Mouse (Mus musculus) small intestine, adult 2 months (tissue): Measurements from ENCODE around the gene BC024978. TPM values are rescaled to one million over a fixed set of nuclear protein-coding genes. Genes with fewer than 3 reads are reported as not detected.
A peak's percentile ranks its signal among the peaks of the same experiment; 100 is the strongest.

Experiments used
- H3K27ac ChIP-seq: fragments of 200-500 bp; 2 replicates; pipeline ENCODE4 v1.5.1; 2012; ENCODE audit warnings: low read depth, low read length, control low read depth, inconsistent platforms; ENCODE audit not compliant: insufficient read depth
- H3K27me3 ChIP-seq: fragments of 200-500 bp; 2 replicates; pipeline ENCODE4 v1.6.1; 2012; ENCODE audit warnings: mild to moderate bottlenecking, moderate library complexity, low read length, inconsistent platforms; ENCODE audit not compliant: control insufficient read depth, insufficient read depth
- H3K36me3 ChIP-seq: fragments of 200-500 bp; 2 replicates; pipeline ENCODE4 v1.6.1; 2012; ENCODE audit warnings: mild to moderate bottlenecking, low read length, control low read depth, inconsistent platforms; ENCODE audit not compliant: control insufficient read depth, insufficient read depth
- H3K4me1 ChIP-seq: fragments of 200-500 bp; 2 replicates; pipeline ENCODE4 v1.6.1; 2012; ENCODE audit warnings: low read length, inconsistent platforms, mixed read lengths; ENCODE audit not compliant: control insufficient read depth, insufficient read depth, insufficient read length
- H3K4me3 ChIP-seq: fragments of 200-500 bp; 2 replicates; pipeline ENCODE4 v1.5.1; 2012; ENCODE audit warnings: low read depth, mild to moderate bottlenecking, control low read depth, inconsistent platforms, low read length, moderate library complexity
- CTCF ChIP-seq: fragments of 200-500 bp; IDR thresholded peaks from 2 replicates; pipeline ENCODE4 v1.5.1; 2012; ENCODE audit warnings: low read depth, mild to moderate bottlenecking, control low read depth, inconsistent platforms, low read length, moderate library complexity, mixed read lengths; ENCODE audit not compliant: insufficient replicate concordance, insufficient read length; ENCODE audit errors: extremely low read depth
- POLR2A ChIP-seq: fragments of 200-500 bp; IDR thresholded peaks from 2 replicates; pipeline ENCODE4 v1.6.1; 2012; ENCODE audit warnings: low read depth, mild to moderate bottlenecking, control low read depth, inconsistent platforms, low read length, moderate library complexity
- WGBS: fragments of 180-500 bp; shearing (Covaris S2); methylation state at CpG from one replicate; pipeline ENCODE4 v1.1.7; 2018; 5-methylcytosine and 5-hydroxymethylcytosine counted together
- polyA plus RNA-seq: library from polyadenylated mRNA; depleted of rRNA; stranded (reverse); fragments of >200 nt; gene quantifications from 2 replicates; pipeline ENCODE4 v1.2.3, GENCODE M21; 2012

Gene BC024978
- polyA plus RNA-seq, 1 experiment = 9.5 TPM

- 15% methylated on average over 4 of the region's 4 CpGs for WGBS
- H3K27me3 ChIP-seq = no peaks in the 10 kb centered on the region
- H3K4me3 ChIP-seq = peak overlapping the region; percentile 77
- H3K4me1 ChIP-seq = peaks cover 20% of the 10 kb centered on the region; the same call in 1 of the 2 replicates
- peaks cover 19% of the 10 kb centered on the region for H3K36me3 ChIP-seq
- TF ChIP-seq CTCF (no peak), POLR2A (no peak)
- peak overlapping the region; percentile 89 for H3K27ac ChIP-seq
These were observed 17.6 kb upstream of the BC024978 start for GRCm38 (mm10) chr7:27177942-27178323.

DNA sequence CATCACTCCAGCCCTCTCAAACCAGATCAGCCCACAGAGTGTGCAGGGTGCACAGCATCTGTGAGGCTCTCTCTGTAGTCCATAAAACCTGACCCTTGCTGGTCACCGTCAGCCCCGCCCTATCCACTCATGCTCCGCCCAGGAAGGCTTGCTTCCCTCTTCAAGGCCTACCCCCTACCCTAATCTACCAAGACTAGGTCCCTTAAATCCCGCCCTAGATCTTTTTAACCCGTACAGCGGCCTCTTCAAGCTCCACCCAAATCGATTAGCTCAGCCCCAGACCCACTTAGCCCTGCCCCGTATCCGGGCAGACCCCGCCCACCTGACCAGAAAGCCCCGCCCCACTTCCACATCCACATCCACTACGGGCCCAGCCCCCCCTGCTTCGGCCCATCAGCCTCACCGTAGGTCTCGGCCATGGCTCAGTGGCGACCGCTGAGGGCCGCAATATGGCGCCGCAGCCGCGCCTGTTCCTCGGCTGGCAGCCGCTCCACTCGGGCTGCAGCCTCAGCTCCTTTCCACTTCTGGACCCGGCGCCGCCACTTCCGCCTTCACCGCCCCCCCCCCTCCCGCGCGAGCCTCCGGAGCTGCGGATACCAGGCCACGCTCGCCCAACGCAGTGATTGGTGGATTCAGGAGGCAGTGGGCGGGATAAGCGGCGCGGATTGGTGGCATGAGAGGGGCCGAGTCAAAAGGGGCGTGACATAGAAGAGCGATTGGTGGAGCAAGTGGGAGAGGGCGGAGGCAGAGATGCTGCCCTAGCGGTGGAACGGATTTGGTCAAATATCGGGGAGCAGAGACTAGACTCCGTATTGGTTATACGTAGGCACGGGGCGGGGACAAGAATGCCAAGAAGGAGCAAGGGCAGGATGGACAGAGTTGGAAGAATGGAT, 17.0 kb upstream of the BC024978 start, which contains the start of gene Rab4b:
Gene Rab4b (minus strand): TSS at position 573 of the 893 bp plus-strand sequence.
- H3K4me3 ChIP-seq = peak within 1 kb of the TSS; percentile 77
- H3K36me3 ChIP-seq = peaks cover 13% of the 10 kb centered on the region; the same call in 1 of the 2 replicates
- TF ChIP-seq POLR2A (no peak; the same call in 1 of the 2 replicates), CTCF (peak; percentile 55; the same call in 1 of the 2 replicates)
- WGBS = under 1% methylated on average over 52 of the region's 53 CpGs
- peaks cover 20% of the 10 kb centered on the region; the same call in 1 of the 2 replicates for H3K4me1 ChIP-seq
- H3K27me3 ChIP-seq = no peaks in the 10 kb centered on the region
- peak within 1 kb of the TSS; percentile 89 for H3K27ac ChIP-seq

GRCm38 (mm10) chr7:27179217-27179918, 16.2 kb upstream of the BC024978 start:
- H3K27ac ChIP-seq = peak overlapping the region; percentile 43
- no peaks in the 10 kb centered on the region for H3K27me3 ChIP-seq
- WGBS = 38% methylated on average over 16 of the region's 16 CpGs
- H3K36me3 ChIP-seq = peaks cover 8% of the 10 kb centered on the region; the same call in 1 of the 2 replicates
- peaks cover 20% of the 10 kb centered on the region; the same call in 1 of the 2 replicates for H3K4me1 ChIP-seq
- TF ChIP-seq POLR2A (no peak), CTCF (no peak)
- H3K4me3 ChIP-seq = peak overlapping the region; percentile 49

GRCm38 (mm10) chr7:27180036-27180435, 15.5 kb upstream of the BC024978 start:
- H3K4me3 ChIP-seq = no peak overlapping the region
- TF ChIP-seq CTCF (no peak), POLR2A (no peak)
- H3K36me3 ChIP-seq = peaks cover 7% of the 10 kb centered on the region; the same call in 1 of the 2 replicates
- WGBS = 15% methylated on average over 5 of the region's 5 CpGs
- H3K27me3 ChIP-seq = no peaks in the 10 kb centered on the region
- peaks cover 20% of the 10 kb centered on the region; the same call in 1 of the 2 replicates for H3K4me1 ChIP-seq
- H3K27ac ChIP-seq = peak overlapping the region; percentile 14; the same call in 1 of the 2 replicates

- no peak for TF ChIP-seq CTCF
- TF ChIP-seq POLR2A = no peak
- no peak within 1 kb of the TSS for H3K4me3 ChIP-seq
- H3K36me3 ChIP-seq = peaks cover 10% of the 10 kb centered on the region
- H3K4me1 ChIP-seq = peaks cover 20% of the 10 kb centered on the region; the same call in 1 of the 2 replicates
- WGBS = 39% methylated on average over 14 of the region's 14 CpGs
- H3K27ac ChIP-seq = peak within 1 kb of the TSS; percentile 30; the same call in 1 of the 2 replicates
- H3K27me3 ChIP-seq = no peaks in the 10 kb centered on the region
These were observed 14.5 kb upstream of the BC024978 start, which contains the start of the genes Gm21983 and Mia for GRCm38 (mm10) chr7:27180837-27181695. Gene Gm21983, minus strand, starts transcription at chr7:27181086. Gene Mia, minus strand, starts transcription at chr7:27181157.

DNA sequence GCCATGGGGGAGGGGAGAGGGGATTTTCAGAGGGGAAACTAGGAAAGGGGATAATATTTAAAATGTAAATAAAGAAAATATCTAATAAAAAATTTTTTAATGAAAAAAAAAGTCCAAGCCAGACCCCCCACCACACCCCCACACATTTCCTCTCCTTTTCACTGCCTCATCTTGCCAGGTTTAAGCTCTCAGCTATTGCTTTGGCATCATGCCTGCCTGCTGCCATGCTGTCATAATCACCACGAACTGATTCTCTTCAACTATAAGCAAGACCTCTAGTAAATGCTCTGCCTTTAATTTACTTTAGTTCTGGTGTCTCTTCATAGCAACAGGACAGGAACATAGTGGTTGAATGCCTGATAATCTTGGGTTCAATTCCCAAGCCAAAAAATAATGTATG, 13.1 kb upstream of the BC024978 start:
- Histone ChIP-seq H3K27ac (no peak overlapping the region), H3K36me3 (peaks cover 24% of the 10 kb centered on the region), H3K4me1 (peaks cover 20% of the 10 kb centered on the region; the same call in 1 of the 2 replicates), H3K4me3 (no peak overlapping the region), H3K27me3 (no peaks in the 10 kb centered on the region)
- TF ChIP-seq POLR2A = no peak
- TF ChIP-seq CTCF = no peak
- WGBS = 57% methylated on average over 1 of the region's 1 CpGs
